Mouse (Mus musculus): ENCODE data around the gene Zc3h4.

DNA sequence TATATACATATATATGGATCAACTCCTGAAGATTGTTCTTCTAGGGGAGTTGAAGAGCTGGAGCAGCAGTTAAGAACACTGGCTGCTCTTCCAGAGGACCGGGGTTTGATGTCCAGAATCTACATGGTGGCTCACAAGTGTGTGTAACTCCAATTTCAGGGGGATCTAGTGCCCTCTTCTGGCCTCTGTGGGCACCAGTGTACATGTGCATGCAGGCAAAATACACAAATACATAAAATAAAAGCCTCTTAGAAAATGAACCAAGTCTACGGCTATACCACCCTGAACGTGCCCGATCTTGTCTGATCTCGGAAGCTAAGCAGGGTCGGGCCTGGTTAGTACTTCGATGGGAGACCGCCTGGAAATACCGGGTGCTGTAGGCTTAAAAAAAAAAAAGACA, 70.8 kb downstream of the Zc3h4 start:
- TF ChIP-seq CTCF (IDR thresholded peaks at IDR 0.05; ENCODE audit: control insufficient read depth, insufficient read depth, low read length) (peak; percentile 44), POLR2A (IDR thresholded peaks at IDR 0.05; ENCODE audit: borderline replicate concordance, control insufficient read depth, low read depth, low read length) (no peak)
